Mouse (Mus musculus) heart, postnatal 14 days (tissue): ENCODE measurements at regions not wholly inside any gene's neighbourhood (a gene's known extent, or its start where the extent isn't known, plus 50 kb on each side); places are given as distances from the start of the nearest gene placed in this dataset.

Source experiments
- DNase-seq, 2 experiments: peaks; one replicate each; pipeline ENCODE4 v3.0.0; 2021 to 2022
- intact Hi-C: fragments of 180-260 bp; cut with DNase I; formaldehyde crosslinking; loops from one replicate; pipeline ENCODE4 v1.15.1; 2025

GRCm38 (mm10) chr2:33961566-33961965, 73.8 kb upstream of the Mvb12b start:
- DNase-seq, result no peak
- intact Hi-C loops, result no loop called here

- DNase-seq, result peak; percentile 36 to 51
- intact Hi-C loops, result loop anchor here (2.0 to 5.0 kb wide), 2 partner anchors 137 to 210 kb away; no protein-coding TSS in a partner anchor
These were observed 70.0 kb upstream of the Mvb12b start for GRCm38 (mm10) chr2:33957754-33958153.

- intact Hi-C loops, result no loop called here
- no peak for DNase-seq
These were observed 56.6 kb upstream of the Mvb12b start for GRCm38 (mm10) chr2:33944301-33944700.

GRCm38 (mm10) chr2:33942085-33942484, 54.3 kb upstream of the Mvb12b start:
- DNase-seq, result no peak
- intact Hi-C loops, result no loop called here

GRCm38 (mm10) chr2:33941316-33941715, 53.6 kb upstream of the Mvb12b start:
- DNase-seq, result no peak
- intact Hi-C loops, result no loop called here

- DNase-seq, result no peak
- intact Hi-C loops, result no loop called here
These were observed 52.1 kb upstream of the Mvb12b start for GRCm38 (mm10) chr2:33939836-33940235.
